Mouse (Mus musculus) right cerebral cortex, postnatal 4 days (tissue): ENCODE data around the gene Grin2b.

ENCODE experiments used
- DNase-seq: peaks from one replicate; pipeline ENCODE4 v3.0.0-alpha.2; 2022

Gene Grin2b

GRCm38 (mm10) chr6:135993897-135994296 lies 179.4 kb downstream of the Grin2b start:
- no peak for DNase-seq

- no peak for DNase-seq
Observed at GRCm38 (mm10) chr6:135993378-135993777, 179.9 kb downstream of the Grin2b start.

- DNase-seq, result no peak
Observed at GRCm38 (mm10) chr6:135976106-135976505, 197.2 kb downstream of the Grin2b start.

- DNase-seq, result no peak
Observed at GRCm38 (mm10) chr6:135972481-135972880, 200.8 kb downstream of the Grin2b start.

- DNase-seq, result no peak
Observed at GRCm38 (mm10) chr6:135971481-135971880, 201.8 kb downstream of the Grin2b start.

- no peak for DNase-seq
Observed at GRCm38 (mm10) chr6:135970716-135971318, 202.5 kb downstream of the Grin2b start.

- no peak for DNase-seq
Observed at GRCm38 (mm10) chr6:135961766-135962165, 211.5 kb downstream of the Grin2b start.

- no peak for DNase-seq
Observed at GRCm38 (mm10) chr6:135959629-135960028, 213.7 kb downstream of the Grin2b start.

- no peak for DNase-seq
Observed at GRCm38 (mm10) chr6:135951666-135952065, 221.6 kb downstream of the Grin2b start.

- no peak for DNase-seq
Observed at GRCm38 (mm10) chr6:135945511-135945910, 227.8 kb downstream of the Grin2b start.

GRCm38 (mm10) chr6:135944358-135944757 lies 229.0 kb downstream of the Grin2b start:
- DNase-seq, result no peak

GRCm38 (mm10) chr6:135943121-135943617 lies 230.1 kb downstream of the Grin2b start:
- DNase-seq, result no peak

GRCm38 (mm10) chr6:135932924-135933323 lies 240.4 kb downstream of the Grin2b start:
- no peak for DNase-seq

GRCm38 (mm10) chr6:135932400-135932920 lies 240.9 kb downstream of the Grin2b start:
- DNase-seq, result no peak

GRCm38 (mm10) chr6:135917676-135918075 lies 255.6 kb downstream of the Grin2b start:
- DNase-seq, result no peak

GRCm38 (mm10) chr6:135914608-135915007 lies 258.7 kb downstream of the Grin2b start:
- no peak for DNase-seq

GRCm38 (mm10) chr6:135912114-135912513 lies 261.2 kb downstream of the Grin2b start:
- DNase-seq, result no peak

GRCm38 (mm10) chr6:135911131-135911530 lies 262.2 kb downstream of the Grin2b start:
- no peak for DNase-seq

- peak; percentile 95 for DNase-seq
Observed at GRCm38 (mm10) chr6:135907540-135908320, 265.6 kb downstream of the Grin2b start.

- DNase-seq, result no peak
Observed at GRCm38 (mm10) chr6:135907137-135907536, 266.2 kb downstream of the Grin2b start.

- DNase-seq, result no peak
Observed at GRCm38 (mm10) chr6:135904391-135904790, 268.9 kb downstream of the Grin2b start.

- no peak for DNase-seq
Observed at GRCm38 (mm10) chr6:135900410-135900809, 272.9 kb downstream of the Grin2b start.

GRCm38 (mm10) chr6:135899225-135899624 lies 274.1 kb downstream of the Grin2b start:
- no peak for DNase-seq

- no peak for DNase-seq
Observed at GRCm38 (mm10) chr6:135894793-135895228, 278.5 kb downstream of the Grin2b start.
